Mouse (Mus musculus): ENCODE measurements around the gene Fkbp2. TPM values are rescaled to one million over a fixed set of nuclear protein-coding genes. Genes with fewer than 3 reads are reported as not detected.

Fkbp2 gene
- 65.8 and 73.6 TPM in 2 replicates for polyA plus RNA-seq (2016; fragmentation: Nextera tagmentation; extraction: Ambion mirVana)

GRCm38 (mm10) chr19:6980381-6981093 lies at the start of gene Fkbp2:
Fkbp2 (minus strand) TSS chr19:6980501.
- no peaks in the 10 kb centered on the region for H3K27me3 ChIP-seq
- H3K36me3 ChIP-seq, result peaks cover 56% of the 10 kb centered on the region
- peak within 1 kb of the TSS; percentile 80 for H3K9ac ChIP-seq (replicated peaks)
- ATAC-seq (ENCODE audit: insufficient number of reproducible peaks, insufficient read depth, low FRiP score, low TSS enrichment, low read depth), result peak; percentile 83
- H3K27ac ChIP-seq, result peak within 1 kb of the TSS; percentile 92
- peak within 1 kb of the TSS; percentile 80 for H3K4me2 ChIP-seq
- H3K4me3 ChIP-seq (replicated peaks), result peak within 1 kb of the TSS; percentile 67
- peaks cover 45% of the 10 kb centered on the region for H3K4me1 ChIP-seq (replicated peaks)
- no peaks in the 10 kb centered on the region for H3K9me3 ChIP-seq
- 2% methylated on average over 38 of the region's 38 CpGs for WGBS

- Histone ChIP-seq H3K4me2 (no peak overlapping the region), H3K36me3 (peaks cover 97% of the 10 kb centered on the region), H3K9ac (replicated peaks) (no peak overlapping the region), H3K4me3 (replicated peaks) (no peak overlapping the region), H3K27ac (no peak overlapping the region), H3K27me3 (no peaks in the 10 kb centered on the region), H3K4me1 (replicated peaks) (no peaks in the 10 kb centered on the region), H3K9me3 (no peaks in the 10 kb centered on the region)
- WGBS, result 93% methylated on average over 5 of the region's 5 CpGs
- no peak for ATAC-seq (ENCODE audit: insufficient number of reproducible peaks, insufficient read depth, low FRiP score, low TSS enrichment, low read depth)
These were observed 49.2 kb upstream of the Fkbp2 start for GRCm38 (mm10) chr19:7029531-7029930.

GRCm38 (mm10) chr19:7020224-7020641 lies 39.9 kb upstream of the Fkbp2 start:
- H3K4me3 ChIP-seq (replicated peaks), result no peak overlapping the region
- H3K36me3 ChIP-seq, result peaks cover 87% of the 10 kb centered on the region
- no peaks in the 10 kb centered on the region for H3K9me3 ChIP-seq
- ATAC-seq (ENCODE audit: insufficient number of reproducible peaks, insufficient read depth, low FRiP score, low TSS enrichment, low read depth), result peak; percentile 39; the same call in 1 of the 2 replicates
- no peaks in the 10 kb centered on the region for H3K4me1 ChIP-seq (replicated peaks)
- 63% methylated on average over 3 of the region's 3 CpGs for WGBS
- no peak overlapping the region for H3K27ac ChIP-seq
- no peaks in the 10 kb centered on the region for H3K27me3 ChIP-seq
- no peak overlapping the region for H3K4me2 ChIP-seq
- H3K9ac ChIP-seq (replicated peaks), result no peak overlapping the region

GRCm38 (mm10) chr19:7019191-7019590 lies 38.9 kb upstream of the Fkbp2 start, which contains the start of gene Fermt3:
Fermt3 (minus strand) TSS chr19:7019469.
- 89% methylated on average over 5 of the region's 5 CpGs for WGBS
- peaks cover 82% of the 10 kb centered on the region for H3K36me3 ChIP-seq
- H3K27me3 ChIP-seq, result no peaks in the 10 kb centered on the region
- no peak within 1 kb of the TSS; the same call in 1 of the 2 replicates for H3K9ac ChIP-seq (replicated peaks)
- ATAC-seq (ENCODE audit: insufficient number of reproducible peaks, insufficient read depth, low FRiP score, low TSS enrichment, low read depth), result no peak
- no peaks in the 10 kb centered on the region for H3K9me3 ChIP-seq
- H3K4me1 ChIP-seq (replicated peaks), result no peaks in the 10 kb centered on the region
- no peak within 1 kb of the TSS for H3K27ac ChIP-seq
- no peak within 1 kb of the TSS for H3K4me3 ChIP-seq (replicated peaks)
- no peak within 1 kb of the TSS for H3K4me2 ChIP-seq

- WGBS, result 88% methylated on average over 11 of the region's 11 CpGs
- Histone ChIP-seq H3K4me1 (replicated peaks) (no peaks in the 10 kb centered on the region), H3K9ac (replicated peaks) (no peak overlapping the region), H3K4me3 (replicated peaks) (no peak overlapping the region), H3K9me3 (no peaks in the 10 kb centered on the region), H3K36me3 (peaks cover 83% of the 10 kb centered on the region), H3K4me2 (no peak overlapping the region), H3K27ac (no peak overlapping the region), H3K27me3 (no peaks in the 10 kb centered on the region)
- no peak for ATAC-seq (ENCODE audit: insufficient number of reproducible peaks, insufficient read depth, low FRiP score, low TSS enrichment, low read depth)
These were observed 38.2 kb upstream of the Fkbp2 start for GRCm38 (mm10) chr19:7018546-7018945.

GRCm38 (mm10) chr19:7017541-7018457 lies 37.5 kb upstream of the Fkbp2 start:
- Histone ChIP-seq H3K9ac (replicated peaks) (no peak overlapping the region), H3K4me2 (no peak overlapping the region), H3K9me3 (no peaks in the 10 kb centered on the region), H3K27ac (no peak overlapping the region), H3K27me3 (no peaks in the 10 kb centered on the region), H3K4me3 (replicated peaks) (no peak overlapping the region), H3K36me3 (peaks cover 76% of the 10 kb centered on the region), H3K4me1 (replicated peaks) (no peaks in the 10 kb centered on the region)
- no peak for ATAC-seq (ENCODE audit: insufficient number of reproducible peaks, insufficient read depth, low FRiP score, low TSS enrichment, low read depth)
- WGBS, result 77% methylated on average over 12 of the region's 12 CpGs

- 92% methylated on average over 20 of the region's 20 CpGs for WGBS
- no peak for ATAC-seq (ENCODE audit: insufficient number of reproducible peaks, insufficient read depth, low FRiP score, low TSS enrichment, low read depth)
- H3K27me3 ChIP-seq, result no peaks in the 10 kb centered on the region
- peaks cover 44% of the 10 kb centered on the region for H3K36me3 ChIP-seq
- H3K4me3 ChIP-seq (replicated peaks), result no peak overlapping the region
- no peak overlapping the region for H3K27ac ChIP-seq
- no peaks in the 10 kb centered on the region for H3K9me3 ChIP-seq
- no peak overlapping the region for H3K4me2 ChIP-seq
- H3K9ac ChIP-seq (replicated peaks), result no peak overlapping the region
- no peaks in the 10 kb centered on the region for H3K4me1 ChIP-seq (replicated peaks)
These were observed 34.3 kb upstream of the Fkbp2 start for GRCm38 (mm10) chr19:7014481-7015135.

GRCm38 (mm10) chr19:7013984-7014383 lies 33.7 kb upstream of the Fkbp2 start:
- Histone ChIP-seq H3K4me2 (no peak overlapping the region), H3K36me3 (peaks cover 38% of the 10 kb centered on the region), H3K27me3 (no peaks in the 10 kb centered on the region), H3K4me1 (replicated peaks) (no peaks in the 10 kb centered on the region), H3K9me3 (no peaks in the 10 kb centered on the region), H3K4me3 (replicated peaks) (no peak overlapping the region), H3K27ac (no peak overlapping the region), H3K9ac (replicated peaks) (no peak overlapping the region)
- 80% methylated on average over 9 of the region's 9 CpGs for WGBS
- no peak for ATAC-seq (ENCODE audit: insufficient number of reproducible peaks, insufficient read depth, low FRiP score, low TSS enrichment, low read depth)

- Histone ChIP-seq H3K4me2 (no peak overlapping the region), H3K27me3 (no peaks in the 10 kb centered on the region), H3K9ac (replicated peaks) (no peak overlapping the region), H3K4me1 (replicated peaks) (no peaks in the 10 kb centered on the region), H3K27ac (no peak overlapping the region), H3K9me3 (no peaks in the 10 kb centered on the region), H3K4me3 (replicated peaks) (no peak overlapping the region), H3K36me3 (peaks cover 23% of the 10 kb centered on the region)
- 87% methylated on average over 4 of the region's 4 CpGs for WGBS
- no peak for ATAC-seq (ENCODE audit: insufficient number of reproducible peaks, insufficient read depth, low FRiP score, low TSS enrichment, low read depth)
These were observed 32.1 kb upstream of the Fkbp2 start for GRCm38 (mm10) chr19:7012426-7012825.

GRCm38 (mm10) chr19:7006892-7007593 lies 26.7 kb upstream of the Fkbp2 start:
- 87% methylated on average over 9 of the region's 9 CpGs for WGBS
- no peak overlapping the region for H3K27ac ChIP-seq
- no peak for ATAC-seq (ENCODE audit: insufficient number of reproducible peaks, insufficient read depth, low FRiP score, low TSS enrichment, low read depth)
- H3K4me2 ChIP-seq, result no peak overlapping the region
- no peak overlapping the region for H3K9ac ChIP-seq (replicated peaks)
- no peaks in the 10 kb centered on the region for H3K27me3 ChIP-seq
- no peak overlapping the region for H3K4me3 ChIP-seq (replicated peaks)
- no peaks in the 10 kb centered on the region for H3K4me1 ChIP-seq (replicated peaks)
- H3K9me3 ChIP-seq, result no peaks in the 10 kb centered on the region
- no peaks in the 10 kb centered on the region; the same call in 1 of the 2 replicates for H3K36me3 ChIP-seq

All from limb, embryonic 12.5 days (tissue).